Mouse (Mus musculus): ENCODE data around the gene Tmem91.

Gene Tmem91

DNA sequence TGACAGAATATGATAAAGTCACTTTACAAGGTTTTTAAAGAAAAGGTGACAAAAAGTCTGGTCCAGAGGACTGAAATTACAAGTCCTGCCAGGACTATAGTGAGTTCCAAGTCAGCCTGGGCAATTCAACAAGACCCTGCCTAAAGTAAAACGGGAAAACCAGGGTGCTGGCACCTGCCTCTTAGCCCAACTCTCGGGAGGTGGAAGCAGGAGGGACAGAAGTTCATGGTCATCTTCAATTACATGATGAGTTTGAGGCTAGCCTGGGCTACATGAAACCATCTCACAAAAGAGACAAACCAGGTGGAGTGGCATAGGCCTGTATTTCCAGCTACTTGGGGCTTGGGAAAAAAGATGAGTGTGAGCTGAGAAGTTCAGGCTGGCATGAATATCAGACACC lies 3.3 kb downstream of the Tmem91 start:
- no peak for DNase-seq (ENCODE audit: low spot score in 2 of 2)

DNA sequence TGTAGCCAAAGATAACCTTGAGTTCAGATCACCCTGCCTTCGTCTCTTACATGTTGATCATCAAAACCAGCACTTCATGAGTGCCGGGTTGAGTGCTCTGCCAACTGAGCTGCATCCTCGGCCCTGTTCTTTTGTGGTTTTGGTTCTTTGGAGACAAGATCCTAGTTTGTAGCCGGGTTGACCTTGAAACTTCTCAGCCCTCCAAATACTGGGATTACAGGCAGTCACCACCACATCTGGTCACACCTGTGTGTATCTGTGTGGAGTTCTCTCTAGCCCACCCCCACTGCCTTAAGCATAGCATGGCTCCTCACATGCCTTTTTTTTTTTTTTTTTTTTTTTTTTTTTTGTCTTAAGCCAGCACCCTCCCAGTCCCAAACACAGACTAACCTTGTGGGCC lies 4.9 kb downstream of the Tmem91 start:
- no peak for DNase-seq (ENCODE audit: low spot score in 2 of 2)

- DNase-seq (ENCODE audit: low spot score in 2 of 2), result no peak
Observed at GRCm38 (mm10) chr7:25669631-25670030, 5.3 kb downstream of the Tmem91 start.

DNA sequence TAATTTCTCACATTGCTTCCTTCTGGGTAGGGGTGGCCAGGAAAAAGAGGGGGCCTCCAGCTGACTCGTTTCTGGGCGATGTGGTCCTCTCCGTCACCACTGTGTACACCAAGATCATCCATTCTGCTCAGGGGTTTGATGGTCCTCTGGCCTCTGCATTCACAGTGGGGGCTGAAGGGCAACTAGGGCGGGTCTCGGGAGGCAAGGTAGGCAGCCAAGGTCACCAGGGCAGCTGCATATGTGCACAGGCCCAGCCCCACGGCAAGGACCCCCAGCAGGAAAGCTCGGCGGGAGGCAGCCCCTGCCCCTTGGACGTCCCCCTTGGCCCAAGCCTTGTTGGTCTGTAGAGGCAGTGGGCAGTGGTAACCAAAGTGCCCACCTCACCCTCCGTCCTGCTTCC lies 5.8 kb downstream of the Tmem91 start:
- no peak for DNase-seq (ENCODE audit: low spot score in 2 of 2)

- no peak for DNase-seq (ENCODE audit: low spot score in 2 of 2)
Observed at GRCm38 (mm10) chr7:25666381-25666780, 8.6 kb downstream of the Tmem91 start.

DNA sequence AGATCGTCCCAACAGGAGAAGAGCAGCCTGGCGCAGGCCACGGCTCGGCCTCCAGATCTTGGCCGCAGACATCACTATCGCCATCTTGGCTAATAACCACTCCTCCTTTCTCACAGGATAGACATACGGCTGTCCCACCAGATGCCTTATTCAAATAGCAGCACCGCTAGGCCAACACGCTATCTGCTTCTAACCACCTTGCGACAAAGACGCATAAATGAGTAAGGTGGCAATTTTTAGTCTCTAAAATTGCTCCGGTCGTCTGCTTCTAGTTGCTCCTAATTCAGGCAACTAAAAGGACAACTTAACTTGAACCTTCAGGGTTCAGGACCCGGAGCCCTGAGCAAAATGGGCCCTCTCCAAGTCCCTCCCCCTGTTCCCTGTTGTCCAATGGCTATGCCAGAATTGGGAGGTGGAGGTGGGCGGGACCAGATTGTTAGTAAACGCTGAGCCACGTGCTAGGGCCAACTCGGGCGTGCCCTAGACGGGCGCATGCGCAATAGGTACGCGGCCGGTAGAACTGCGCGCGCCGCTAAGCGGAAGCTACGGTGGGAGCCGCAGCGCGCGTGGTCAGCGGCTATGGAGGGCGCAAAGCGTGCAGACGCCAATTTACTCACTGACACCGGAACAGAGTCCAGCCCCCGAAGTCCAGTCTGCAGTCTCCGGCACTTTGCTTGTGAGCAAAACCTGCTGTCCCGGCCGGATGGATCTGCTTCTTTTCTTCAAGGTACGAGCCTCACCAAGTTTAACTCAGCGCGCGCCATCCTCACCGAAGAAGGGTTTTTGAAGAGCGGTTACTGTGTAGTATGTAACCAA lies 16.1 kb downstream of the Tmem91 start, which contains the start of the genes Bckdha and Exosc5:
Gene Bckdha (minus strand): TSS at position 325 of the 816 bp plus-strand sequence.
Gene Exosc5 (plus strand): TSS at position 508 of the 816 bp plus-strand sequence.
- DNase-seq (ENCODE audit: low spot score in 2 of 2), result peak; percentile 99

- DNase-seq (ENCODE audit: low spot score in 2 of 2), result no peak
Observed at GRCm38 (mm10) chr7:25657785-25658184, 17.2 kb downstream of the Tmem91 start.

- no peak for DNase-seq (ENCODE audit: low spot score in 2 of 2)
Observed at GRCm38 (mm10) chr7:25655601-25656428, 19.2 kb downstream of the Tmem91 start.

GRCm38 (mm10) chr7:25652244-25652759 lies 22.7 kb downstream of the Tmem91 start:
- DNase-seq (ENCODE audit: low spot score in 2 of 2), result no peak

DNA sequence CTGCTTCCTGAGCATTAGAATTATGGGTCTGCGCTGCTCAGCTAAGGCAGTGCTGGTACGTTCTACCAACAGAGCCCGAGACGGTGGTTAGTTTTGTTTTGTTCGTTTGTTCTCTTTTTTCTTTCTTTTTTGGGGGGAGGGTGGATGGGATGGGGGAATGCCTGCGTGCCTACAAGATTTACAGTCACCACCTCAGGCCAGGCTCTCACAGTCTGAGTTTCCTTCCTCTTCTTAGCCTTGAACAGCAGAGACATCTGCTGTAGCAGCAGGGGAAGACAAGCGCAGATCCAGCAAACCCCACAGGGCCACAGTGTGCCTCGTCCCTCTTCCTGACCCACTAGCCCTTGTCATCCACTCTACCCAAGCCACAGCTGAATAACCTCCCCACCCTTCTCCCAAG lies 23.7 kb downstream of the Tmem91 start:
- no peak for DNase-seq (ENCODE audit: low spot score in 2 of 2)

- no peak for DNase-seq (ENCODE audit: low spot score in 2 of 2)
Observed at GRCm38 (mm10) chr7:25649839-25650238, 25.1 kb downstream of the Tmem91 start.

- DNase-seq (ENCODE audit: low spot score in 2 of 2), result no peak
Observed at GRCm38 (mm10) chr7:25647574-25648123, 27.3 kb downstream of the Tmem91 start.

GRCm38 (mm10) chr7:25645074-25645473 lies 29.9 kb downstream of the Tmem91 start:
- no peak for DNase-seq (ENCODE audit: low spot score in 2 of 2)

DNA sequence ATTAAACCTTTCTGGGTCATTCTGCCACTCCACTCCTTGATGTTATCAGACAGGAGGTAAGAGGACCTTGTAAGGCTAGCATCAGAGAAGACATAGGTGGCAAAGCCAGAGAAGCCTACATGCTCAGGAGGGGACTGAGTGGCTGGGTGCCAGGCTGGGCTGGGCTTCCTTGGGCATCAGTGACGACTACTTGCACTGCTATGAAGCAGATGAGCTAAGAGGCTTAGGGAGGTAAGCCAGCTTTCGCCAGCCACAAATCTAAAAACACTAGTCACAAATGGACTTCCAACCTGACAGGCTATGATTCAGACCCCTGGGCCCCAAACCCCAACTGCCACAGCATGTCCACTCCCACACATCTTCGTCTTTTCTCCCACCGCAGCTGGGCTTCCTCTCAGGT lies 30.3 kb downstream of the Tmem91 start:
- no peak for DNase-seq (ENCODE audit: low spot score in 2 of 2)

- no peak for DNase-seq (ENCODE audit: low spot score in 2 of 2)
Observed at GRCm38 (mm10) chr7:25644136-25644535, 30.8 kb downstream of the Tmem91 start.

DNA sequence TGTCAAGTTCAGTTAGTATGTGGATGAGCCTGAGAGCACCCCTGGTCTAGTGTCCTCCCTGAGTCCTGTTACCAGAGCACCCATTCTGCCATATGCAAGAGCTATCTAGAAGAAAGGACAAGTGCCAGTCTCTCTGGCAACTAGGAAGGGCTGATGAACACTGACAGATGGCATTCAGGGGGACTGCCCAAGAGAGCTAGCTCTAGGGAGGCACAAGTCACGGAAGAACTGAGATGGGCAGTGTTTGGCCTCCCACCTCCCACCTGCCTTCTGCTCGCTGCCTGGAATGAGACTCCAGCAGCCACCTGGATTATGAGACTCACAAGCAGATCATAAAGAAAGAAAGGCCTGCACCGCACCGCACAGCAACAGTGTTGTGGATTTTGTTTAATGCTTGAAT lies 35.2 kb downstream of the Tmem91 start:
- no peak for DNase-seq (ENCODE audit: low spot score in 2 of 2)

GRCm38 (mm10) chr7:25637099-25637498 lies 37.9 kb downstream of the Tmem91 start:
- no peak for DNase-seq (ENCODE audit: low spot score in 2 of 2)

DNA sequence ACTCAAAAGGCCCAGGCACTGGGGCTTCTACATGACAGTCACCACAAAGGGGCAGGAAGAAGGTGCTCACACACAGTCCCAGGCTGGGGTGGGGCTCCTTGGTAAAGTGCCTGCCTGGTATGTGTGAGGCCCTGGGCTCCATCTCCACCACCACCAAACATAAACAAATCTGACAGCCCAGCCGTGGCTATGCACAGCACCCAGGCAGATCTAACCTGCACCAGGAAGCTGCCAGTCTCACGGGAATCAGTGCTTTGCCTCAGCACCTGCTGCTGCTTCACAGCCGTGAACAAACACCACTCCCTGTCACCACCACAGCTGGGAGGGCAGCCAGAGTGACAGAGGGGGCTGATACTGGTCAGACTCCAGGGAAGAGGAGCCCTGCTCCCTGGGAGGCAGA lies 38.6 kb downstream of the Tmem91 start:
- no peak for DNase-seq (ENCODE audit: low spot score in 2 of 2)

DNA sequence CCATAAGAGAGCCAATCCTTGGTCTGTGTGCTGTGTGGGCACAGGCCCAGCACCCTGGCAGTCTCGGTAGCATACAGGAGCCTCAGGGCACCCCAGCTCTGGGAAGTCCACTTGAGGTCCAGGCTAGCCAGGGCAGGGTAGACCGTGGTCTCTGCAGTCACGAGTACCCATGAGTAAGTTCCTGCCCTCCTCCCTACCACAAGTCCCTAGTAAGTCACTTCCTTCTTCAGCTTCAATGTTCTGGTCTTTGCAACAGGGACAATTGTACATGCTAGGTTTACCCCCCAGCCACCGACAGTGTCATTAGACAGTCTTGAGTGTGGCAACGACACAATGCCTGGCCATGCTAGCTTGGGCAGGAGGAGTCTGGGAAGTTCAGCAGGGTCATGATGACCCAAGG lies 42.3 kb downstream of the Tmem91 start:
- no peak for DNase-seq (ENCODE audit: low spot score in 2 of 2)

GRCm38 (mm10) chr7:25628323-25628620 lies 46.7 kb downstream of the Tmem91 start:
- DNase-seq (ENCODE audit: low spot score in 2 of 2), result no peak

GRCm38 (mm10) chr7:25627431-25628322 lies 47.3 kb downstream of the Tmem91 start:
- peak; percentile 79 for DNase-seq (ENCODE audit: low spot score in 2 of 2)
